Mouse (Mus musculus) testis, adult 2 months (tissue): Measurements from ENCODE around the gene Kcnh7.

Source experiments
- CTCF ChIP-seq: fragments of 200-500 bp; IDR thresholded peaks from 2 replicates; pipeline ENCODE4 v1.5.1; 2012; ENCODE audit warnings: low read depth, mild to moderate bottlenecking, inconsistent platforms, low read length, moderate library complexity; ENCODE audit not compliant: control insufficient read depth, insufficient read depth, insufficient replicate concordance
- POLR2A ChIP-seq: fragments of 200-500 bp; IDR thresholded peaks from 2 replicates; pipeline ENCODE4 v1.6.1; 2012; ENCODE audit warnings: low read depth, mild to moderate bottlenecking, inconsistent platforms, low read length, moderate library complexity; ENCODE audit not compliant: control insufficient read depth

GRCm38 (mm10) chr2:63120316-63120715 lies 63.8 kb downstream of the Kcnh7 start:
- TF ChIP-seq CTCF (no peak), POLR2A (no peak)
